Mouse (Mus musculus) ES-E14 (cell line): ENCODE measurements around the gene Myo3b.

Source experiments
- CHD2 ChIP-seq: IDR thresholded peaks from 2 replicates; pipeline ENCODE4 v1.6.1; 2014; ENCODE audit warnings: mild to moderate bottlenecking, low read depth, low read length, inconsistent platforms
- ZC3H11A ChIP-seq: IDR thresholded peaks from 2 replicates; pipeline ENCODE4 v1.6.1; 2012; ENCODE audit warnings: low read depth, mild to moderate bottlenecking, inconsistent platforms, low read length, borderline replicate concordance
- ZNF384 ChIP-seq: IDR thresholded peaks from 2 replicates; pipeline ENCODE4 v1.6.1; 2012; ENCODE audit warnings: low read depth, low read length, inconsistent platforms

DNA sequence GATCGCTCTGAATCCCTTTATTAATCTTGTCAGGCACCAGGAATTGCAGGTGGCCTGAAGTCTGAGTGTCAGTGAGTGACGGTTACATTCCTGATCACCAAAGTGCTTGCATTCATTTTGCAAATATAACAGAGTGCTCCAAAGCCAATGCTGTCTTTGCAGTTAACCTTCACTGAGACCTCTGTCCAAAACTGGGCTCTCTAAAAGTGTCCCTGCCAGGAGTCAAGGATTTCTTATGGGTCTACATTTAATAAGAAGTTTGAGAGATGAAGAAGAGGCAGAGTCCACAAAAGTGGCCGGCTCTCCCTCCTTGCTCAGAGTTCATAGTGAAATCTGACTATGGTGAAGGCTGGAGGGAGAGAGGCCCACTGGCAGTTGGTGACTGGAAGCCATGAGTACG lies 315.1 kb downstream of the Myo3b start:
- TF ChIP-seq ZNF384 (no peak), CHD2 (no peak), ZC3H11A (no peak)
